Mouse (Mus musculus) granulocyte monocyte progenitor cell, adult 5-6 weeks (primary cell): ENCODE measurements around the gene E130116L18Rik. TPM values are rescaled to one million over a fixed set of nuclear protein-coding genes. Genes with fewer than 3 reads are reported as not detected.
"Not testable (repeated sequence)": the region's sequence is repeated elsewhere in the genome, so short reads cannot be mapped to it uniquely, and the experiment has no call there.

ENCODE experiments used
- ATAC-seq: replicated peaks from 2 replicates; pipeline ENCODE4 v1.8.0; 2016; ENCODE audit warnings: mild to moderate bottlenecking, moderate TSS enrichment, inconsistent platforms; ENCODE audit not compliant: poor library complexity, severe bottlenecking
- total RNA-seq, 2 experiments: library from RNA; stranded (forward) in 1 of 2; stranded (reverse) in 1 of 2; fragments of 200-712, 200-1000 nt in 1 of 2; fragments of >200 nt in 1 of 2; fragmentation: Nextera tagmentation in 1 of 2; gene quantifications; 2 replicates each; pipeline ENCODE4 v1.2.3; 2014 to 2017

E130116L18Rik gene
- total RNA-seq, 2 experiments from 2014 or later = not detected

DNA sequence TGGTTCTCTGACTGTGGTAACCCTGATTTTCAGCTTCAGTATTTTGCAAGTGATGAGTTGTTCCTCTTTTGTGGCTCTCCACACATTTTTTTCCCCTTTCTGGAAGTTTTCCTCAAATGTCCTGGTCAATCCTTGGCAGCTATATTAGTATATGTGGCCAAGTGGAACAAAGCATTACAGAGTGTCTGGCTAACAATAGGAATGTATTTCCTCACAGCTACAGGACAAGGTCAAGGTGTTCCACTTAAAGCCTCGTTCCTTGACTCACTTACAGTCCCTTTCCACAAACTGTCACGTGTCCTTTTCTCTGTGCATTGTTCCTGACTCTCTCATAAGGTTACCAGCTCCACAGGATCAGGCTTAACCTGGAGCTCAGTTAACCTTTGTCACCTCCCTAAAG lies 38.4 kb downstream of the E130116L18Rik start:
- ATAC-seq = no peak

DNA sequence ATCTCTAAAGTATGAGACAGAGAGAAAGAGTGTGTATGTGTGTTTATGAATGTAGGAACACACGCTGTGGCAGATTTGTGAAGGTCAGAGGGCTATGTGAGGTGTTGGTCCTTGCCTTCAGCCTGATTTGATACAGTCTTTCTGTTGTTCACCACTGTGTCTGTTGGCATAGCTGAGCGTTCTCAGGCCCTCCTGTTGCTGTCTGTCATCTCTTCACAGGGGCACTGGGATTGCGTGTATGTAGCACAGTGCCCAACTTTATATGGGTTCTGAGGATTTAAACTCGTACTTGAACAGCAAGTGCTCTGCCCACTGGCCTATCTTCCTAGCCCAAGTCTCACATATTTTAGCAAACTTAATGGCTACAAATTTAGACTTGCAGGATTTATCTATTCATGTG lies 39.4 kb downstream of the E130116L18Rik start:
- ATAC-seq = no peak

DNA sequence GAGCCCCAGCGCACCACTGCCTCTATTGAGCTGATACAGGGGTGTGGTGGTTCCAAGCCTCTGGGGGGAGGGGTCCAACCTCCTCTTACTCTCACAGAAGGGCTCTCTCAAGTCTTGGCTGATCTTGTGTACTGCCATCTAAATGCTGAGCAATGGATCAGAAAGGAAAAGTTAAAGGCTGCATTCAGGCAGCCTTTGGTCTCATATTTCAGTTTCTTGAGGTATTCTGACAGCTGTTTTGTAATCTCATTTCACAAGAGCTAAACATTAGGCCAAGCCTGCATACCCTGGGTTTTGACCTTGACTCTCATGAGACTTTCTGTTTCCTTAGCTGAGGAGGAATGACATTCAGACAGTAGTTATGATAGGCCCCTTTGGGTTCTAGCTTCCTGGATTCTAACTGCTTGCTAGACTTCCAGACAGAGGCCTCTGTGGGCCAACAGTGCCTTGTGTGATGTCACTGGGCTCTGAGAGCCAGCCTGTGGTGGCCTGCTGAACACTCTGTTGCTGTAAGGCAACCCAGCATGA lies 41.9 kb downstream of the E130116L18Rik start, which contains the start of gene Galntl5:
Gene Galntl5, plus strand, starts transcription at position 457 of the 528 bp plus-strand sequence.
- peak; percentile 91 for ATAC-seq

GRCm38 (mm10) chr5:25179936-25180488 lies 42.9 kb downstream of the E130116L18Rik start:
- no peak for ATAC-seq

DNA sequence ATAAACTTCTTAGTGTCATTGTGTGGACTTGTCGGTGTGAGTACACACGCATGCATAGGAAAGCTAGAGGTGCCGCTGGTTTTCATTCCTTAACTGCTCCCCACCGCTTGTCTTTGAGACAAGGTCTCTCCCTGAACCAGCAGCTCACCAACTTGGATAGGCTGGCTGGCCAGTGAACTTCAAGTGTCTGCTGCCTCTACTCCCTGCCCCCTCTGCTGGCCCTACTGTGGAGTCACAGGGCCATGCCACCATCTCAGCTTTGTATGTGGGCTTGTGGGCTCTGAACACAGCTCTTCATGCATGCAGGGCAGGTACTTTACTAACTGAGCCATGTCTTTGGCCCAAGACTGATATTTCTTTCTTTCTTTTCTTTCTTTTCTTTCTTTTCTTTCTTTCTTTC lies 43.7 kb downstream of the E130116L18Rik start:
- 0 out of 2 replicates have a peak, but pooled peaks have one; percentile 24 for ATAC-seq

- not testable (repeated sequence) for ATAC-seq
These were observed 44.4 kb downstream of the E130116L18Rik start for GRCm38 (mm10) chr5:25178543-25178942.

- not testable (repeated sequence) for ATAC-seq
These were observed 45.0 kb downstream of the E130116L18Rik start for GRCm38 (mm10) chr5:25177937-25178336.

Other genes with a start within 250 kb of the E130116L18Rik start
- gene Prkag2, start 122.5 kb downstream of the E130116L18Rik start, total RNA-seq (2014; fragmentation: Nextera tagmentation) = 27.3 and 27.5 TPM in 2 replicates
- gene Prkag2, start 122.5 kb downstream of the E130116L18Rik start, total RNA-seq (2017) = 18.2 and 22.7 TPM in 2 replicates
- gene Galntl5, start 41.7 kb downstream of the E130116L18Rik start, total RNA-seq (2014; fragmentation: Nextera tagmentation) = not detected in 2 replicates
- gene Galntl5, start 41.7 kb downstream of the E130116L18Rik start, total RNA-seq (2017) = not detected in 2 replicates
- gene Galnt11, start 1.2 kb downstream of the E130116L18Rik start, total RNA-seq (2014; fragmentation: Nextera tagmentation) = 33.2 and 36.8 TPM in 2 replicates
- 18.2 and 19.3 TPM in 2 replicates for gene Galnt11, start 1.2 kb downstream of the E130116L18Rik start, total RNA-seq (2017)